Mouse (Mus musculus) forebrain, embryonic 11.5 days (tissue): Measurements from ENCODE around the gene Il4i1. TPM values are rescaled to one million over a fixed set of nuclear protein-coding genes. Genes with fewer than 3 reads are reported as not detected.
A peak's percentile ranks its signal among the peaks of the same experiment; 100 is the strongest.

ENCODE experiments used
- ATAC-seq: fragments of 200-750 bp; cut with Nextera tagmentation; replicated peaks from 2 replicates; pipeline ENCODE4 v1.8.0; 2017; ENCODE audit warnings: moderate TSS enrichment; ENCODE audit not compliant: low FRiP score
- DNase-seq: peaks from one replicate; pipeline ENCODE4 v3.0.0-alpha.2; 2017; ENCODE audit warnings: low spot score
- H3K27ac ChIP-seq: fragments of 300-500 bp; sonication (generic); 2 replicates; pipeline ENCODE4 v1.5.1; 2014; ENCODE audit warnings: low read depth, low read length
- H3K27me3 ChIP-seq: fragments of 300-500 bp; sonication (generic); 2 replicates; pipeline ENCODE4 v1.6.1; 2014; ENCODE audit warnings: mild to moderate bottlenecking, low read length, mixed read lengths; ENCODE audit not compliant: control insufficient read depth, insufficient read depth
- H3K36me3 ChIP-seq: fragments of 300-500 bp; sonication (generic); 2 replicates; pipeline ENCODE4 v1.6.1; 2014; ENCODE audit warnings: mild to moderate bottlenecking, low read length, moderate library complexity, mixed read lengths; ENCODE audit not compliant: control insufficient read depth, insufficient read depth
- H3K4me1 ChIP-seq: fragments of 300-500 bp; sonication (generic); replicated peaks from 2 replicates; pipeline ENCODE4 v1.6.1; 2014; ENCODE audit warnings: low read length, mixed read lengths; ENCODE audit not compliant: control insufficient read depth, insufficient read depth
- H3K4me2 ChIP-seq: fragments of 300-500 bp; sonication (generic); 2 replicates; pipeline ENCODE4 v1.6.1; 2014; ENCODE audit warnings: low read depth, mild to moderate bottlenecking, low read length, moderate library complexity, mixed read lengths; ENCODE audit not compliant: severe bottlenecking
- H3K4me3 ChIP-seq: fragments of 300-500 bp; sonication (generic); 2 replicates; pipeline ENCODE4 v1.5.1; 2014; ENCODE audit warnings: low read depth, low read length
- H3K9ac ChIP-seq: fragments of 300-500 bp; sonication (generic); 2 replicates; pipeline ENCODE4 v1.6.1; 2014; ENCODE audit warnings: low read length
- H3K9me3 ChIP-seq: fragments of 300-500 bp; sonication (generic); 2 replicates; pipeline ENCODE4 v1.6.1; 2016; ENCODE audit warnings: low read length, mixed read lengths; ENCODE audit not compliant: control insufficient read depth
- WGBS: fragments of 180-500 bp; shearing (Covaris S2); extraction: QIAGEN DNeasy Blood & Tissue Kit; methylation state at CpG from one replicate; pipeline ENCODE4 v1.1.7; 2014; 5-methylcytosine and 5-hydroxymethylcytosine counted together
- polyA plus RNA-seq: library from polyadenylated mRNA; unstranded; fragments of >200 nt; fragmentation: Nextera tagmentation; extraction: Ambion mirVana; gene quantifications from 2 replicates; pipeline ENCODE4 v1.2.1, GENCODE M21; 2014

Il4i1 gene
- polyA plus RNA-seq, 1 experiment from 2014 or later: 1.4 TPM

DNA sequence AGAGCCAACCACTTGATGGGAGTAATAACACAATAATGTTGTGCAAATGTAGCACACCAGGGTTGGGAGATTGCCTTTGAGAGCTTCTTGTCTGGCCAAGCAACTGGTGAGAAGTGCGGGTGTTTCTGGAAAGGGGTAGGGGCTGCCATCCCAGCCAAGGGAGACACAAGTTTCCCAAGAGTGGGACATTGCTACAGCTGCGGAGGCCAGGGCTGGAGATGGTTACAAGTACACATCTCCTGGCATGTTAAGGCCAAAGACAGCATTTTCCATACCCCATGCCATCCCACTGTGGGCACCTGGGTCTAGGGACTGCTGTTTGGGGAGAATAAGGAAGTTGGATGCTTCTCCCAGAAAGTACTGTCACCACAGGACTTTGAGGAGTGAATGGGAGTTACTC is 36.9 kb downstream of the Il4i1 start:
- peaks cover 25% of the 10 kb centered on the region for H3K4me1 ChIP-seq

DNA sequence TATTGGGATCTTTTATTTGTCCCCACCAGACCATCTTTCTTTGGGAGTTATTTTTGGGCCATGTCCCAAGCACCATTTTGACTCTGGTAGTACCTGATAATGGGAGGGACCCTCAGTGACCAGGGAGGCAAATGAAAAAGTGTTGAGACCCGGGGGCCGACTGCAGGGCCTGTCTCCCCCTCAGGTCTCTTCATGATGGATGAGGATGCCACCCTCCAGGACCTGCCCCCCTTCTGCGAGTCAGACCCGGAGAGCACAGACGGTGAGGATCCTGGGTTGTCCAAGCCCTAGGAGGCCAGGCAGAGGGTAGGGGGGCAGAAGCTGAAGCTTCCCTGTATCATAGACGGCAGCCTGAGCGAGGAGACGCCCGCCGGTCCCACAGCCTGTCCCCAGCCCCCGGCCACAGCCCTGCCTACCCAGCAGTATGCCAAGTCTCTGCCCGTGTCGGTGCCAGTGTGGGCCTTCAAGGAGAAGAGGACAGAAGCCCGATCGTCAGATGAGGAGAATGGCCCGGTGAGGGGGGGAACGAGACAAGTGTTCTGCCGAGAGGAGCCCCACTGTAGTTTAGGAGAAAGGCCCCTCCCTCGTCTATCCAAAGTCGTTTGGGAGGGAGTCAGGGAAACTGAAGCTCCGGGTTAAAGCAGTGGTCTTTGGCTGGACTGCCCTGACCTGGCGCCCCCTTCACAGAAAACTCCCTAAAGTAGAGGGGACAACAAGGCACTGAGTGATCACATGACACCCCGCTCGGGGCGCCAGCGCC is 37.6 kb downstream of the Il4i1 start:
- Histone ChIP-seq H3K9me3 (no peaks in the 10 kb centered on the region), H3K27ac (peak overlapping the region; percentile 86), H3K36me3 (no peaks in the 10 kb centered on the region), H3K27me3 (no peaks in the 10 kb centered on the region), H3K4me3 (peak overlapping the region; percentile 44), H3K4me2 (peak overlapping the region; percentile 94), H3K9ac (peak overlapping the region; percentile 70), H3K4me1 (peaks cover 28% of the 10 kb centered on the region)
- ATAC-seq (peak; percentile 3; the same call in 1 of the 2 replicates), DNase-seq (no peak)
- WGBS: 36% methylated on average over 26 of the region's 26 CpGs

More for the DNA sequence above, 36.9 kb downstream of the Il4i1 start:
- no peaks in the 10 kb centered on the region for H3K9me3 ChIP-seq
- ATAC-seq: no peak
- DNase-seq: no peak
- no peaks in the 10 kb centered on the region for H3K36me3 ChIP-seq
- no peaks in the 10 kb centered on the region for H3K27me3 ChIP-seq
- no peak overlapping the region for H3K27ac ChIP-seq
- no peak overlapping the region for H3K4me3 ChIP-seq
- 98% methylated on average over 2 of the region's 2 CpGs for WGBS
- H3K4me2 ChIP-seq: no peak overlapping the region
- H3K9ac ChIP-seq: no peak overlapping the region

GRCm38 (mm10) chr7:44854356-44855031 is 38.3 kb downstream of the Il4i1 start:
- Histone ChIP-seq H3K4me3 (peak overlapping the region; percentile 44), H3K9ac (peak overlapping the region; percentile 70), H3K36me3 (no peaks in the 10 kb centered on the region), H3K9me3 (no peaks in the 10 kb centered on the region), H3K27ac (peak overlapping the region; percentile 86), H3K27me3 (no peaks in the 10 kb centered on the region), H3K4me1 (peaks cover 28% of the 10 kb centered on the region), H3K4me2 (peak overlapping the region; percentile 94)
- 3% methylated on average over 45 of the region's 45 CpGs for WGBS
- ATAC-seq (peak; percentile 14; the same call in 1 of the 2 replicates), DNase-seq (peak; percentile 86)

- no peaks in the 10 kb centered on the region for H3K27me3 ChIP-seq
- H3K4me2 ChIP-seq: peak overlapping the region; percentile 94
- no peaks in the 10 kb centered on the region for H3K9me3 ChIP-seq
- H3K27ac ChIP-seq: peak overlapping the region; percentile 86
- WGBS: 39% methylated on average over 10 of the region's 10 CpGs
- H3K4me3 ChIP-seq: peak overlapping the region; percentile 44
- peak overlapping the region; percentile 70 for H3K9ac ChIP-seq
- DNase-seq (no peak), ATAC-seq (no peak)
- peaks cover 28% of the 10 kb centered on the region for H3K4me1 ChIP-seq
- no peaks in the 10 kb centered on the region for H3K36me3 ChIP-seq
Observed at GRCm38 (mm10) chr7:44855036-44855435, 38.8 kb downstream of the Il4i1 start.

GRCm38 (mm10) chr7:44856265-44856916 is 40.2 kb downstream of the Il4i1 start:
- peaks cover 21% of the 10 kb centered on the region for H3K4me1 ChIP-seq
- peak overlapping the region; percentile 93 for H3K4me2 ChIP-seq
- ATAC-seq (no peak), DNase-seq (no peak)
- no peaks in the 10 kb centered on the region for H3K27me3 ChIP-seq
- H3K36me3 ChIP-seq: no peaks in the 10 kb centered on the region
- H3K9ac ChIP-seq: peak overlapping the region; percentile 67; the same call in 1 of the 2 replicates
- peak overlapping the region; percentile 65; the same call in 1 of the 2 replicates for H3K27ac ChIP-seq
- peak overlapping the region; percentile 50 for H3K4me3 ChIP-seq
- H3K9me3 ChIP-seq: no peaks in the 10 kb centered on the region
- WGBS: 65% methylated on average over 9 of the region's 9 CpGs

GRCm38 (mm10) chr7:44857042-44857552 is 40.9 kb downstream of the Il4i1 start, which contains the start of gene Pnkp:
Gene Pnkp, plus strand, starts transcription at chr7:44857139.
- ATAC-seq (peak; percentile 51), DNase-seq (peak; percentile 91)
- peak within 1 kb of the TSS; percentile 50 for H3K4me3 ChIP-seq
- under 1% methylated on average over 32 of the region's 32 CpGs for WGBS
- peaks cover 21% of the 10 kb centered on the region for H3K4me1 ChIP-seq
- no peaks in the 10 kb centered on the region for H3K27me3 ChIP-seq
- H3K4me2 ChIP-seq: peak within 1 kb of the TSS; percentile 93
- no peaks in the 10 kb centered on the region for H3K9me3 ChIP-seq
- peak within 1 kb of the TSS; percentile 65 for H3K27ac ChIP-seq
- H3K36me3 ChIP-seq: no peaks in the 10 kb centered on the region
- H3K9ac ChIP-seq: peak within 1 kb of the TSS; percentile 67

DNA sequence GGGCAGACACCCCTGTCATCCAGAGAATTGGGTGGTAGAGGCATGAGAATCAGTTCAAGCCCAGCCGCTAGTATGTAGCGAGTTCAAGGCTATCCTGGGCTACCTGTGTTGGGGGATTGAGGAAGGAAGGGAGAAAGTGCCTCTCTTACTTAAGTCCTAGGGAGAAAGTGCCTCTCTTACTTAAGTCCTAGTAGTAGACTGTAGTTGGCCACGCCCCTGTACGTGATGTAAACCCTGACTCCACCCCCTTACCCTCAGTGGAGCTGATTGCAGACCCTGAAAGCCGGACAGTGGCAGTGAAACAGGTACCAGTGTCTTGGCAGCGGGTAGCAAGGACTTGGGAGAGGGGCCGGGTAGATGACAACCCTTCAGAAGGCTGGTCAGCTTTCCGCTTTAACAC is 41.7 kb downstream of the Il4i1 start:
- Histone ChIP-seq H3K9ac (peak overlapping the region; percentile 67), H3K27ac (no peak overlapping the region), H3K9me3 (no peaks in the 10 kb centered on the region), H3K4me1 (peaks cover 21% of the 10 kb centered on the region), H3K4me3 (peak overlapping the region; percentile 50), H3K36me3 (peaks cover under 1% of the 10 kb centered on the region; the same call in 1 of the 2 replicates), H3K27me3 (no peaks in the 10 kb centered on the region), H3K4me2 (peak overlapping the region; percentile 93)
- 30% methylated on average over 8 of the region's 8 CpGs for WGBS
- no peak for DNase-seq
- ATAC-seq: no peak

- no peak overlapping the region for H3K4me2 ChIP-seq
- H3K9ac ChIP-seq: no peak overlapping the region
- no peak overlapping the region for H3K27ac ChIP-seq
- peaks cover 11% of the 10 kb centered on the region for H3K4me1 ChIP-seq
- no peaks in the 10 kb centered on the region for H3K9me3 ChIP-seq
- H3K27me3 ChIP-seq: no peaks in the 10 kb centered on the region
- no peak for DNase-seq
- no peak for ATAC-seq
- 92% methylated on average over 11 of the region's 11 CpGs for WGBS
- peaks cover 20% of the 10 kb centered on the region for H3K36me3 ChIP-seq
- H3K4me3 ChIP-seq: no peak overlapping the region
Observed at GRCm38 (mm10) chr7:44859896-44860295, 43.7 kb downstream of the Il4i1 start.
